Mouse (Mus musculus) adrenal gland (tissue): ENCODE measurements around the gene Vmn2r115.
"Not testable (repeated sequence)": the region's sequence is repeated elsewhere in the genome, so short reads cannot be mapped to it uniquely, and the experiment has no call there.

ENCODE experiments used
- intact Hi-C: fragments of 180-260 bp; cut with DNase I; formaldehyde crosslinking; loops from one replicate; pipeline ENCODE4 v1.15.1; 2025
- long read RNA-seq, 2 experiments: library from polyadenylated mRNA; unstranded; transcript quantifications; one replicate each; pipeline ENCODE4 v2.0.0; 2020; ENCODE audit warnings: borderline replicate concordance in 1 of 2; ENCODE audit not compliant: insufficient replicate concordance in 1 of 2

The Vmn2r115 gene
- long read RNA-seq, experiment 1, partial matches to known transcripts = 0 of 1 reads
- long read RNA-seq, experiment 1, other reads (novel, unspliced or antisense) = 1 of 1 reads
- long read RNA-seq, experiment 2 = 0 reads

DNA sequence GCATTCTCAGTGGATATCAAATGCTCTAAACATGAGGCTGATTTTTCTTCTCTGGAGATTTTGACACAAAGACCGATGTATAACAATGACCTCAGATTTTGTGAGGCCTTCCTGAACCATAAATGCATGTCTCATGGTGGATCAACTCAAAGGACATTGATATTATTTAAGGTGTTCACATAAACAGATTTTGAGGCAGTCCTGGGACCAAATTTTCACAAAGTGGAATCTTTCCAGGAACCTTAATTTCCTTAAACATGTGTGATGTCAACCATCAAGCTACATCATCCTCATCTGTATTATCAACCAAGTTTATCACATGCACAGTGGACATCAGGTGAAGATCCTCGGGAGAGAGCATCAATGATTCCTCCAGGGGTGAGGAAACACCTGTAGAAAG is at the start of gene Vmn2r115:
TSS of gene Vmn2r115 (plus strand) at position 301 of the 400 bp plus-strand sequence.
- intact Hi-C loops = not testable (repeated sequence)

- intact Hi-C loops = not testable (repeated sequence)
Measured at GRCm38 (mm10) chr17:23312437-23312836, 31.1 kb upstream of the Vmn2r115 start, which contains the start of gene Vmn2r114. Gene Vmn2r114 (minus strand): TSS chr17:23312537.

- intact Hi-C loops = no loop called here
Measured at GRCm38 (mm10) chr17:23330657-23331056, 12.9 kb upstream of the Vmn2r115 start.

DNA sequence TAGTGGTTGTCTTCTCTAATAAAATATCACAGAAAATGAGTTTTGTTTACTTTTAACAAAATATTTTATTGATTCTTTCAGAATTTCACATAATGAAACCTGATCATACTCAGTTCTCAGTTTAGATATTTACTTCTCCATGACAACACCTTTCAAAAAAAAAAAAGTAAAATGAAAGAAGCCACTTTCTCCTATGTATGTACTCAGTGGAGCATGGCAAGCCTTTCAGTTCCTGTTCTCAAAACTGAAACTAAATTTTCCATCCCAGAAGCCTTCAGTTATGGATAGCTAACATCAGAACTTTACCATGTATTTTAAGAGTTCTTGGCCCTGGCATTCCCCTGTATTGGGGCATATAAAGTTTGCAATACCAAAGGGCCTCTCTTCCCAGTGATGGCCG is 8.1 kb downstream of the Vmn2r115 start:
- intact Hi-C loops = no loop called here

DNA sequence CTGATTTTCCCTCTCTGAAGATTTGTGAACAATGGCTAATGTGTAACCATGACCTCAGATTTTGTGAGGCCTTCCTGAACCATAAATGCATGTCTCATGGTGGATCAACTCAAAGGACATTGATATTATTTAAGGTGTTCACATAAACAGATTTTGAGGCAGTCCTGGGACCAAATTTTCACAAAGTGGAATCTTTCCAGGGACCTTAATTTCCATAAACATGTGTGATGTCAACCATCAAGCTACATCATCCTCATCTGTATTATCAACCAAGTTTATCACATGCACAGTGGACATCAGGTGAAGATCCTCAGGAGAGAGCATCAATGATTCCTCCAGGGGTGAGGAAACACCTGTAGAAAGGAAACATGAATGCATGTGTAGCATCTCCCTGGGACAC is 40.8 kb downstream of the Vmn2r115 start, which contains the start of gene Vmn2r116:
TSS of gene Vmn2r116 (plus strand) at position 301 of the 400 bp plus-strand sequence.
- intact Hi-C loops = not testable (repeated sequence)
